Mouse (Mus musculus): ENCODE data around the gene Mesp2.
"Not testable (repeated sequence)": the region's sequence is repeated elsewhere in the genome, so short reads cannot be mapped to it uniquely, and the experiment has no call there.

Mesp2 gene

DNA sequence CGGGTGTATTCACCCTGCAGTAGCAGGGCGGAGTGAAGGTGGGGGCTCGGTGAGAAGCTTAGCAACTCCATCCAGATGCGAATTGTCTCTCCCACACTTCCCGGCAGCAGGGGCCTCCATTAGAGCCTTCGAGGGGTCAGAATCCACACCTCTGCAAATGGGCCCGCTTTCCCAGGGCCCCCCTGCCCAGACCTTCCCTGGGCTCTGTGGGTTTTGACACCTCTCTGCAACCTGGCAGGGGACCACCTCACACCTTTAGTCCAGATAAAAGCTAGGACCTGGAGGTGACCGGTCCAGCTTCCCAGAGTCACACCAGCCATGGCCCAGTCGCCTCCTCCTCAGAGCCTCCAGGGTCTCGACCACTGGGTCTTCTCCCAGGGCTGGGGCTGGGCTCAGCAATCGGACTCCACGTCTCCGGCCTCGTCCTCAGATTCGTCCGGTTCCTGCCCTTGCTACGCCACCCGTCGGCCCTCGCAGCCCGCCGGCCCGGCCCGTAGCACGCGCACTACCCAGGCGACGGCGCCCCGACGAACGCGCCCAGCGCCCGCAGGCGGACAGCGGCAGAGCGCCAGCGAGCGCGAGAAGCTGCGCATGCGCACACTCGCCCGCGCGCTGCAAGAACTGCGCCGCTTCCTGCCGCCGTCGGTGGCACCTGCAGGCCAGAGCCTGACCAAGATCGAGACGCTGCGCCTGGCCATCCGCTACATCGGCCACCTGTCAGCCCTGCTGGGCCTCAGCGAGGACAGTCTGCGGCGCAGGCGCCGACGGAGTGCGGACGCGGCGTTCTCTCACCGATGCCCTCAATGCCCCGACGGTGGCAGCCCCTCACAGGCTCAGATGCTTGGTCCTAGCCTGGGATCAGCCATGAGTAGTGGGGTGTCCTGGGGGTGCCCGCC lies at the start of gene Mesp2:
Gene Mesp2 (plus strand): TSS at position 117 of the 896 bp plus-strand sequence.
- DNase-seq, result no peak

DNA sequence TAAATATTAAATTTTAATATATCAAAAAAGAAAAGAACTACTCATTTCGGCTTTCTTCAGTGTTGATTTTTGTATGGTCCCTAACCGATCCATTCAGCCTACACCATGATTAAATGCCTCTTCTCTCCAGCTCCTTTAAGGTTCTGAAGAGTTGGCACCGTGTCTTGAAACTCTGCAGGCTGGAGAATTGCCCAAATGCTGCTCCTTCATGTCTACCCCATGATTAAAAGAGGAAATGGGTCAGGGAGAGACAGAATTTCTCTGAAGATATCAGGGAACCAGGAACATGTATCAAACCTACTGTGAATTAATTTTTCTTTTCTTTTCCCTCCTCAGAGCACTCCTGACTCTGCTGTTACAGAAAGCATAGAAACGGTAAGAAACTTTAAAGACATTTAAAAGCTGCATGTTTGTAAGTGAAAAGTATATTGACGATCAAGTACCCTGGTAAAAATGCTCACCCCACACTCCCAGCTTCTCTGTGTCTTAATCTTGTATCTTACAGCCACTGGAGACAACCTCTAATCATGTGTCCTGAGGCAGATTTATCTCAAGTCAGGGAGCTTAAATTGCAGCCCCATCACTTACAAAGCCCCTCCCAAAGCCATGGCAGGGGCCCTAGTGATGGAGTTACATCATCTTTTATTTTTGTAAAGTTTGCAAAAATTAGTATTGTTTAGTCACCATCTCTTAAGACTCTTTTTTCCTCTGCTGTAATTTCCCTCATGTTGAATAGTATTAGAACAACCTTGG lies 49.2 kb upstream of the Mesp2 start:
- DNase-seq, result no peak

DNA sequence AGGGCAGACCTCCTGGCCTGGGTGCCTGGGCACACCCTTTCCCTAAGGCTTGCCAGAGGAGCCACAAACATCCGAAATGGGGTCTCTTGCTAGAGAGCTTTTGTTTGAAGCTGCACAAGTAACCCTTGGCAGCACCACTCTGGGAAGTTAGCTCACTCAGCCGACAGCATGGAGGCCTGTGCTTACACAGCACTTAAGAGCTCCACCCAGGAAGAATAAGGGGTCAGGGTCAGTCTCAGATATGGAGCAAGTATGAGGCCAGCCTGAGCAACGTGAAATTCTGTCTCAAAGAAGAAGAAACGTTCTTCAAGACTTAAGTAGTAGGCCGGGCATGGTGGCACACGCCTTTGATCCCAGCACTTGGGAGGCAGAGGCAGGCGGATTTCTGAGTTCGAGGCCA lies 48.4 kb upstream of the Mesp2 start:
- no peak for DNase-seq

DNA sequence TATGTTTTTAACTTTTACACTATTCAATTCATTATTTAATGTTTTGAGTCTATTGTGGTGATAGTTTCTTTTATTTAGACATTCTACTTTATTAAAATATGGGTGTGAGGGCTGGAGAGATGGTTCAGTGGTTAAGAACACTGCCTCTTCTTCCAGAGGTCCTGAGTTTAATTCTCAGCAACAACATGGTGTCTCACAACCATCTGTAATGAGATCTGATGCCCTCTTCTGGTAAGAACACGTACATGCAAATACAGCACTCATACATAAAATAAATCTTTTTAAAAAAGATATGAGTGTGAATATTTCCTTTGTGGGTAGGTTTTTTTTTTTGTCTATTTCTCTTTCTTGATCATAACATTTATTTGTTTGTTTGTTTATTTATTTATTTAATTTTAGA lies 44.5 kb upstream of the Mesp2 start:
- DNase-seq, result no peak

DNA sequence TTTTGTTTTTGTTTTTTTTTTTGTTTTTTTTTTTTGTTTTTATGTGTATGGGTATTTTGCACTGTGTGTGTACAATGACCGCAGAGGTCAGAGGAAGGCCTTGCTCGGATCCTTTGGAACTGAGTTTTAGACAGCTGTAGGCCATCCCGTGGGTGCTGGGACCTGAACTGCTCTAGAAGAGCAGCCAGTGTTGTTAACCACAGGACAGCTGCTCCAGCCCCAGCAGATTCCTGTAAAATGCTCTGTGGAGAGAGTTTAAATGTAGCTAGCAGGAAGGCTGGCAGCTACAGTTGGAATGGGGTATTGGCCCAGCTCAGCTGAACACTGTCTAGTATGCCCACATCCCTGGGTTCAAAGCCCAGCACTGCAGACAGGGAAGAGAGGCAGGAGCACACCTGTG lies 40.9 kb upstream of the Mesp2 start:
- no peak for DNase-seq

DNA sequence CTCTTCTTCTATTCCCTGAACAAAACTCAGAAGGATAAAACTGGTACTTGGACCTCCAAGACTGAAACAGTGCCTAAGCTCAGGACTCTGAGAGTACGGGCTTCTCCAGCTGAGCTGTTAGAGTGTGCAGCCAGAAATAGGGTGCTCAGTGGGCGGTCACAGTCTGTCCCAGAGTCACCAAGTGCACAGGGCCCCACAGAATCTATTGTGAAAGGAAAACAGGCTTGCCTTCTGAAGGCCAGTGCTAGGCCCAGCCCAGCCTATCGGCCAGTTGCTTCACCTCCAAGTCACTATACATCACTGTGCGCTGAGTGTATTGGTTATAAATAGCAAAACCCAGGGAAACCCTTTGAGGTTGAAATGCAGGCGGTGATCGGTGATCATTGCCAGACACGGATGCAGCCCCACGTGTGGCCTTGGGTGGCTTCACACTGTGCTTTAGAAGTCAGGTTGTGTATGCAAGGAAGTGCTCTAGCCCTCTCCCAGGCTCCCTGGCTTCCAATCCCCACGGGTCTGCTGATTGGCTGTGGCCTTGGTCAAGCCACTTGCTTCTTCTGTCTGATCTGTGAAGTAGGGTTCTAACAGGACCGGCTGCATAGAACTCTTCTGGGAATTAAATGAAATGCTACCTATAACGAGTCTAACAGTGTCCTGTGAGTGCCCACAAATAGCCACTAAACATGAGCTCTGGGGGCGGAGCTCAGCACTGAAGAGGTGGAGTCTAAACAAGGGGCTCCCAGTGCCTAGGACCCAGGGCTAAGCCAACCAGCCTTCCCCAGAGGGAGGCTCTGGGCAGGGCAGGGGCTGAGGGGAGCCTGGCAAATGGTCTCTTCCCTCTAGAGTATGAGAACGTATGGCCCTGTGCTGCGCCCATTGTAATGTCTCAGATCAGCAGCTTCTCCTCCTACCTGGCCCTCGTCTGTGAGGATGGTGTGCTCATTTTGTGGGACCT lies 38.7 kb upstream of the Mesp2 start:
- no peak for DNase-seq

DNA sequence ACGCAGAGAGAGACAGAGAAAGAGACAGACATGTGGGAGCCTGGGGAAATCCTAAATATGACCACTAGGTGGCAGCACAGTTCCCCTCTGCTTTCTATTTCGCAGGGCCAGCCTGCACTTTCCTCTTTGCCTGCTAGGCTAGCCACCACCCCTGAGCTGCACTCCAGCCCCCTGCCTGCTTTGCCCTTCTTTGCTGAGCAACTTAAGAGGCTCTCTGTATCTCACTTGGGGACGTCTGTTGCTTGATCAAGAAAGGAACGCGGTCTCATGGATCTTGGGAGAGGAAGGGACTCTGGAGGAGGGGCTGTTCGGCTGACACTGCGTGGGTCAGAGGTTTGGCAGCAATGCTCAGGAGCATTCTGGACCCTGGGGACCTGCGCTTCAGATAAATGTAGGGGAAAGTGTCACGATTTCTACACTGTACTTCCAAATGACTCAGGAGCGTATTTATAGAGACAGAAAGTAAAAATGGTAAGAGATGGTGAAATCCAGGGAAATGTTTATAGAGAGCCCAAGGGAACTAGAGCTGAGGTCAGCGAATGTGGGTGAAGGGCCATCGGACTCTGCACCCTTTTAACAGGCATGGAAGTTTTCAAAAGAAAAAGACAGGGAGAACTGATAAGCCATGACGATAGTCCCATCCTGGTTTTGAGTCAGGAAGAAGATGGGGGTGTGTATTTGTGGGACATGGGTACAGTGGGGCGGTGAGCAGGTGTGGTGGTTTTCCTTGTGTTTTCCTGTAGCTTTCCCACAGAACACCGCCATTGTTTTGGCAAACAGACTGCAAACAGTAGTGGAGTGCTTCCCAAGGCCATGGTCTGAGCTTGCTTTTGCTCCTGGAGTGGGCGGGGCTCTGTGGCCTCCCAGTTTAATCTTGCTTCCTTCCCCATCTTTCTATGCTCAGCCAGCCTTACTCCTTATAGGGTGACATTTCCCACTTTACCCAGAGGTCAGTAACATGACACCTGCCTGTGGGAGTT lies 29.6 kb upstream of the Mesp2 start:
- DNase-seq, result peak; percentile 64

DNA sequence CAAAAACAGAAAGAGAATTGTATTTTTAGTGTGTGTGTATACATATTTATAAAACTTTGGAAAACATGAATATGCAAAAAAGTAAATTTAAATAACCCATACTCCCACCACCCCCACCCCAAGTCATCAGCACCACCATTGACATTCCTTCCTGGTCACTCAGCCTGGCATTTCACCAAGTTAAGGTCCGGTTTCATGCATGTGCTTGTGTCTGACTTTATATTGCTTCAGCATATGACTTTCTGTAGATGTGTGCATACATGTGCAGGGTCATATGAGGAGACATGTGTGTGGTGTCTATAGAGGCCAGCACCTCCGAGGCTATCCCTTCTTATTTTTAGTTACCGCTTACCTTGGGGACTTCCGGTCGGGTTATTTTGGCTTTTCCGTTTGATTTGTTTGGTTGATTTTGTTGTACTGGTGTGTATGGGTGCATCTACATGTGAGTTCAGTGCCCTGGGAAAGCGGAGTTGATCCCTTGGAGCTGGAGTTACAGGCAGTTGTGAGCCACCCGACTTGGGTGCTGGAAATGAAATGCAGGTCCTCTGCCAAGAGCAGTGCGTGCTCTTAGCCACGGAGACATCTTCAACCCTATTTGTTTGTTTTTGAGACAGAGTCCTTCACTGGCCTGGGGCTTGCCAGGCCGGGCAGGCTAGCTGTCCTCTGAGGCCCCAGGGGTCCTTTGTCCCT lies 28.6 kb upstream of the Mesp2 start:
- no peak for DNase-seq

DNA sequence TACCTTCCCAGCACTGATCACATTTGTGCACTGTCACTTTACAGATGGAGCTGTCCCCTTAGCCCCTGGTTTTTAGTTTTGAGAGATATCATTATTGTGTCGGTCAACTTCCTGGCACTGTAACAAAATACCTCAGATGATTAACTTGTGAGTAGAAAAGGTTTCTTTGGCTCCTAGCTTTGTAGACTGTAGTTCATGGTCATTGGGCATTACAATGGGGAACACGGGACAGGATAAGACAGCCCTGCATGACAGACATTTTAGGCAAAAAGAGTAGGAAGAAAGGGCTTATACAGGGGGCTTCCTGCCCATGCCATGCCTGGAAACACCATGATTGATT lies 28.0 kb upstream of the Mesp2 start:
- no peak for DNase-seq

DNA sequence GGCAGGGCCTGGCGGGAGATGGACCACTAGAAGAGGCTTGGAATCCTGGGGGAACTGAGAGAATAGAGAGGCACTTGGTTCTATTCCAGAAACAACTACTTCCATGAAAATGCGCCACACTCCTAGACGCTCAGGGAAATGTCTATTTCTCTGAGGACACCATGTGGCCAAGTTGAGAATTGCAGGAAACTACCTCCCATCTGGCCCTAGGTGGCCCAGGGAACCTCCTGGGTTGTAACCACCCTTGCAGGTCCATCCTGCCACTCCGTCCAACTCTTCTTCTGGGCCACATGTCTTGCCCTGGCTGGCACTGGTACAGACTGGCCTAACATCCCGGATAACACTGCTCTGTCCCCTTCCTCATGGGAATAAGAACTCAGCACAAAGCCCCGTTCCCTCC lies 24.2 kb upstream of the Mesp2 start:
- peak; percentile 64 for DNase-seq

DNA sequence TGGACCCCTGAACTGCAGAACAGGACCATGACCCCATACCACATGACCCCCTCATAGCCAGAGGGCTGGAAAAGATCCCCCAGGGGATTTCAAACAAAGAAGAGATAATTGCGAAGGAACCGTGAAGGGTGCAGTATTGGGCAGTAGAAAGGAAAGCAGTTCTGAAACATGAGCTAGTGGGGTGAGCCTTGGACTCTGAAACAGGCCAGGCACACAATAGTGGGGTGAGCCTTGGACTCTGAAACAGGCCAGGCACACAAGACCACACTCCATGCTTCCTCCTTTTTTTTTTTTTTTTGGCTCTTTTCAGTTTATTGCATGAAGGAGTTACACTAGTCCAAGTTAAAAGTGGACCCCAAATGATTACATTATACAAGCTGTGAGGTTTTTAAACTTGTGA lies 20.7 kb upstream of the Mesp2 start:
- DNase-seq, result not testable (repeated sequence)

DNA sequence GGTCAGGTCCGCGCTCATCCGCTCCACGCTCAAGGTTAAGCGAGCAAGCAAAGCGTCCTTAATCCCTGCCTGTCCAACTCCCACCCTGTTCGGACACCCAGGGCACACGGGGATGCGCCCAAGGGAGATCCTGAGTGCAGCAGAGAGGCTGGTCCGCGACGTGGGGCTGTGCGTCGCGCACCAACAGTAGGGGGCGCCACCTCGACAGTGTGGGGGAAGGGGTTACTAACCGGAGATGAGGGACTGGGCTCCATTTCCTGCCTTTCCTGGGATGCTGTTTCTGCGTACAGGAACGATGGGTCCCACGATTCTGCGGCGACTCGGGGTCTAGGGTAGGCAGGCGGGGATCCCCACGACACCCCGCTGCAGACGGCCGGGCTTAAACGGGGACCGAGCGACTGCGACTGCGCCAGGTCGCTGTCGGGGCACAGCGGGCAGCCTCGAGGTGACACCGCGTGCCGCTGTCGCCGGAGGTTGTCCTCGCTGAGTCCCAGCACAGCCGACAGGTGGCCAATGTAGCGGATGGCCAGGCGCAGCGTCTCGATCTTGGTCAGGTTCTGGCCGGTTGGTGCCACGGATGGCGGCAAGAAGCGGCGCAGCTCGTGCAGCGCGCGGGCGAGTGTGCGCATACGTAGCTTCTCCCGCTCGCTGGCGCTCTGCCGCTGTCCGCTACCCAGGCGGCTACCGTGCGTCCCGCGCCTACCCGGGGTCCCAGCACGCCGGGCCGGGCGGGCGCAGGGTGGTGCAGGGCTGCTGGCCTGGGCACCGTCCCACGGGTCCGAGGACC lies 17.7 kb upstream of the Mesp2 start:
- no peak for DNase-seq

DNA sequence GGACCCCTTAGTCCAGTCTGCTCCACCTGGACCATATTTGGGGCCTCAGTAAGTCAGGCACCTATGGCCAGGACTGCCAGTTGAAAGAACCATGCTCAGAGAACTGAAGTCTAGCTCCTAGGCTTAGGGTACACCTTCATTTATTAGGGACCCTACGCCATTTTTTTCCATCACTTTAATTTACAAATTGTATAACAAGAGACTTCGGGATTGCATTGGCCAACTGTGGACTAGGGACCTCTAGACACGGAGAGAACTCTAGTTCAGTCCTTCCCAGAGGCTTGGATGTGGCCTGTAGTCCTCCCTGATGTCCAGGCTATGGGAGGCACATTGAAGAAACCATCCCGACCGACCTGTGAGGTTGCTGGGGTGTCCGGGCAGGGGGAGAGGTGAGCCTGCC lies 16.8 kb upstream of the Mesp2 start, which contains the start of gene Mesp1:
Gene Mesp1 (minus strand): TSS at position 101 of the 400 bp plus-strand sequence.
- DNase-seq, result no peak

DNA sequence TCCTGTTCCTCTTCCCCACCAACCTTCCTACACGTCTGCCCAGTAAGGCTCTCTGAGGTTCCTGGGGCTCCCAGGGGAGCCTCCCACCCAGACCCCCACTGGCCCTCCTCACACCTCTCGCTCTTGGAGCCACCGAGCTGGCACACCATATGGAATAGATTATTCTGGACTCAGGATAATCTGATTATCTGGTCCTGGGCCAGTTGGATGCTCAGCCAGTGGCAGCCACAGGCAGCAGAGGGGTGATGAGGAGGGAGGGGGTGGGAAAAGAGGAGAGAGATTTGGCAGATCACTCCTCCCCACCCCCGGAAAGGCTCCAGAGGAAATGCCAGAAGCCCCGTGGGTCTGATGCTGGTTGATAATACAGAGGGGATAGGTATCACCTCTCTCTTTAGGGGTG lies 11.9 kb upstream of the Mesp2 start:
- no peak for DNase-seq

DNA sequence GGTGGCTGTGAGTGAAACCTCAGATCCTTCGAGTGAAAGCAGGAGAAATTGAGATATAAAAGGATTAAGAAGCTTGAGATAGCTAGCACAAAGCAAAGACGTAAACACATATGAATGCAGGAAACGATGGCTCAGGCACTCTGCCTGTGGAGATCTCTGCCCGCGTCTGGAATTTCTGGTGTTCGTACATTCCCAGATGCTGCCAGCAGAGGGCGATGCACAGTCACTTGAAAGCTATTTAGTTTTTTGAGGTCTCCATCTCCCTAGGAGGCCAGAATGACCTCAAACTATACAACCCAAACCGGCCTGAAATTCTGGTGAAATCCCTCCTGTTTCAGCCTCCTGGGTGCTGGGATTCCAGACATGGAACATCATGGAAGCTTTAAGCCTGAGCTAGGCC lies 11.5 kb upstream of the Mesp2 start:
- peak; percentile 65 for DNase-seq

DNA sequence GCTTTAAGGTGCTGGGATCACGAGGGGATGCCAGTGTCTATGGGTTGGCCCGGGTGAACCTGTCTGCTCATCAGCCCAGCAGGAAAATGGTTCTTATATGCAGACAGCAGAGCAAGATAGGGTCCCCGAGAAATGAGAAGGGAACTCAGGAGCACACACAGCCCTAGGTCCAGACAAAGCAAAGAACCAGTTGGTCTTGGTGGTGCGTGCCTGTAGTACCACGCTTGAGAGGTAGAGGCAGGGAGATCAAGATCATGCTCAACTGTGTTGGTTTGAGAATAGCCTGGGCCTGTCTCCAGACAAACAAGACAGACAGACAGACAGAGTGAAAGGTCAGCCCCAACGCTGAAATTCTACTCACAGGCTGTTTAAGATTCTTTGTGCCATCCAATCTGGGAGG lies 11.0 kb upstream of the Mesp2 start:
- no peak for DNase-seq

DNA sequence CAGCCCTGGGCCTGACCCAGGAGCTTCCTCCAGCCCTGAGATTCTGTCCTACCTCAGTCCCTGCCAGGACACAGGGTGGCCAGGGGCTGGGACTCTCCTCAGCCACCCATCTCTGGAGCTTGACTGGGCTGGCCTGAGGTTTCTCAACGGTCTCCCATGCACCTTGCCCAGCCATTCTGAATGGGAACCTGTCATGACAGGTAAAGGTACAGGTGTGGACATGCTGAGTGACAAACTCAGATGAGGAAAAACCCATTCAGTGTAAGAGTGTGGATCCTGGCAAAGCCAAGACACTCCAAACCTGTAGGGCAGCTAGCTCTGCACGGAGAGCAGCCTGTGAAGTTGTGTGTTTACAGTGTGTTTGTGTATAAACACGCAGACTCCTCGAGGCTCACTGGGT lies 10.2 kb upstream of the Mesp2 start:
- DNase-seq, result no peak

DNA sequence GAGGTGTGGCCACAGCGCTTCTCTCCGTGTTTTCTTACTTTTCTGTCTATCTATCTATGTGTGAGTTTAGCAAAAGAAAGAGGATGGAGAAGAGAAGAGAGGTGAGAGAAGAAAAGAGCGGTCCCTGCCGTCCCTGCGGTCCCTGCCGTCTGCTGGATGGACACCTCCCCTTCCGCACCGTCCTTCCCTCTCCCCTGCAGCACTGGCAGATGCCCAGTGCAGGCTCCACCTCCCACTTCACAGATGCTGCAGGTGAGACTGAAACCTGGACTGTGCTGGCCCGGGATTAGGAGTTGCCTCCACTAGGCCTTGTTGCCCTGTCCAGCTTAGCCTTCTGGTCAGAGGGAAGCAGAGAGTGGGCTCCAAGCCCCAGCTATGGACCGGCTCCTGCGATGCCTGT lies 9.1 kb upstream of the Mesp2 start:
- DNase-seq, result no peak

DNA sequence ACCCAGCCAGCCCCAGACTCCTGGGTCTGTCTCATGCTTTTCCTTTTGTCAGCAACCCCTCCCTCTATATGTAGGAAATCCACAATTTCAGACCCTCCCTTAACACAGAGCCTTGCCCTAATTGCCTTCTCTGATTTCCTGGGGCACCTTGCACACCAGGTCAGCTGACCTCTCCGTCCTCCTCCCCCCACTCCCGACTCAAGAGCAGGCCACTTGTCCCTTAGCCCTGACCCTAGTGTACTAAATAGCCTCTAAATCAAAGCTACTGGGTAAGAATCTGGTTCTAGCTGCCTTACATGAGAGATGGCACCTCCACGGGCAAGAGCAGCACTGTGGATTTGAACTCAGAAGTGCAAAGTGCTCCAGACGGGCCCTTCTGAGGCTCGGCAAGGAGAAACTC lies 8.5 kb upstream of the Mesp2 start:
- DNase-seq, result no peak

DNA sequence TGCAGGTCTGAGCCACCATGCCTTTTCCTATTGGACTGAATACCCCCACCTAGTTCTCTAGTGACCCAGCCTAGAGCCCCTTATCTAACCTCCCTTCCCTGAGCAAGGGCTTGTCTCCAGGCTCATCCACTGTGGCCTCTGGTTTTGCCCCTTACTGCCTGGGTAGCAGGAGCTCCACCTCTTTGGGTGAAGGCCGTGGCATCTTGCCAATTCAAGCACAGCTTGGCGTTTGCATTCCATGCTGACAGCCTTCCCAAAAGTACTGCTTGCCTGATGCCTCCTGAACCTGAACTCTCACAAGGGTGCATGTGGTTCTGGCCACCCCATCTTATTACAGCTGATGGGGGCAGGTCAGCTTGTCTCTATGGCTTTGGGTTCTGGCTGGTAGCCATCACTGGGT lies 6.6 kb upstream of the Mesp2 start:
- no peak for DNase-seq

Measured in cerebellum, adult 9-10 months (tissue).